Mouse (Mus musculus) heart, embryonic 14.5 days (tissue): Measurements from ENCODE around the gene Irak1bp1. TPM values are rescaled to one million over a fixed set of nuclear protein-coding genes. Genes with fewer than 3 reads are reported as not detected.

Experiments
- ATAC-seq: fragments of 200-750 bp; cut with Nextera tagmentation; 2 replicates; pipeline ENCODE4 v1.8.0; 2017; ENCODE audit warnings: low read depth, moderate TSS enrichment; ENCODE audit not compliant: insufficient number of reproducible peaks, insufficient read depth, low FRiP score
- H3K27ac ChIP-seq, 2 experiments: fragments of 200-500 bp in 1 of 2; fragments of 300-500 bp in 1 of 2; sonication (generic) in 1 of 2; replicated peaks in 1 of 2; 2 replicates each; pipeline ENCODE4 v1.5.1; 2012 to 2014; ENCODE audit warnings: low read depth in 2 of 2, low read length in 2 of 2, control low read depth in 1 of 2, mild to moderate bottlenecking in 1 of 2, mixed read lengths in 1 of 2; ENCODE audit not compliant: control insufficient read depth in 1 of 2, insufficient read depth in 1 of 2
- H3K27me3 ChIP-seq: fragments of 300-500 bp; sonication (generic); 2 replicates; pipeline ENCODE4 v1.6.1; 2014; ENCODE audit warnings: mild to moderate bottlenecking, low read length, control low read depth; ENCODE audit not compliant: control insufficient read depth, insufficient read depth
- H3K36me3 ChIP-seq: fragments of 300-500 bp; sonication (generic); 2 replicates; pipeline ENCODE4 v1.6.1; 2014; ENCODE audit warnings: mild to moderate bottlenecking, control low read depth, low read length, mixed read lengths; ENCODE audit not compliant: control insufficient read depth, insufficient read depth
- H3K4me1 ChIP-seq, 2 experiments: fragments of 200-500 bp in 1 of 2; fragments of 300-500 bp in 1 of 2; sonication (generic) in 1 of 2; 2 replicates each; pipeline ENCODE4 v1.6.1; 2012 to 2014; ENCODE audit warnings: low read length in 2 of 2, control low read depth in 1 of 2, mixed read lengths in 1 of 2; ENCODE audit not compliant: control insufficient read depth in 2 of 2, insufficient read depth in 2 of 2
- H3K4me2 ChIP-seq: fragments of 300-500 bp; sonication (generic); 2 replicates; pipeline ENCODE4 v1.6.1; 2014; ENCODE audit warnings: mild to moderate bottlenecking, low read length
- H3K4me3 ChIP-seq, 2 experiments: fragments of 200-500 bp in 1 of 2; fragments of 300-500 bp in 1 of 2; sonication (generic) in 1 of 2; 2 replicates each; pipeline ENCODE4 v1.5.1; 2012 to 2014; ENCODE audit warnings: low read length in 2 of 2, mild to moderate bottlenecking in 2 of 2, control low read depth in 1 of 2, low read depth in 1 of 2, moderate library complexity in 1 of 2; ENCODE audit not compliant: control insufficient read depth in 1 of 2, insufficient read depth in 1 of 2
- H3K9ac ChIP-seq: fragments of 300-500 bp; sonication (generic); 2 replicates; pipeline ENCODE4 v1.6.1; 2014; ENCODE audit warnings: mild to moderate bottlenecking, low read length
- H3K9me3 ChIP-seq: fragments of 300-500 bp; sonication (generic); 2 replicates; pipeline ENCODE4 v1.6.1; 2016; ENCODE audit warnings: low read length, control low read depth; ENCODE audit not compliant: control insufficient read depth
- WGBS: fragments of 180-500 bp; shearing (Covaris S2); extraction: QIAGEN DNeasy Blood & Tissue Kit; methylation state at CpG from one replicate; pipeline ENCODE4 v1.1.7; 2014; 5-methylcytosine and 5-hydroxymethylcytosine counted together
- polyA plus RNA-seq: library from polyadenylated mRNA; unstranded; fragments of >200 nt; fragmentation: Nextera tagmentation; extraction: Ambion mirVana; gene quantifications from 2 replicates; pipeline ENCODE4 v1.2.1, GENCODE M21; 2014

Irak1bp1 gene
- polyA plus RNA-seq, 1 experiment from 2014 or later, result 14.2 TPM

- Histone ChIP-seq H3K4me1 (no peaks in the 10 kb centered on the region), H3K9me3 (no peaks in the 10 kb centered on the region), H3K36me3 (no peaks in the 10 kb centered on the region), H3K9ac (no peak overlapping the region), H3K4me3 (no peak overlapping the region), H3K4me2 (no peak overlapping the region), H3K27ac (no peak overlapping the region), H3K27me3 (no peaks in the 10 kb centered on the region)
- ATAC-seq, result no peak
Measured at GRCm38 (mm10) chr9:82815257-82815785, 14.0 kb upstream of the Irak1bp1 start.

DNA sequence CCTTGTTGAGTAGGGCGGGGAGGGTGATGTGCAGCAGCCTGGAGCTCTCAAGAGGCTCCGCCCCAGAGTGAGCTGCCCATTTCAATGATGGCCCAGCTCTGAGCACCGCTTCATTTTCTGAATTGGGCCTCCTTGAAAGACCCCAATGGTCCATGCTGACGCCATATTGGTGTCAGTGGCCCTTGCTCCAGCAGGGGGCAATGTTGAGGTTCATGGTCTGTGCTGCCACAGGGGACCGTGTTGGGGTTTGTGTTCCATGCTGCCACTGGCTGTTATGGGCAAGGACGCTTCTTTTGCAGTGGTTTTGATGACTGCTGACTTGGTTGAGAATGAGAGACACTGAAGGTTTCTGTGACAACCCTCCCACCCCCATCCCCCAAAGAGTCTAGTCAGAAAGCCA lies 2.9 kb upstream of the Irak1bp1 start:
- Histone ChIP-seq H3K4me3 (no peak overlapping the region), H3K27me3 (no peaks in the 10 kb centered on the region)
- WGBS, result 91% methylated on average over 6 of the region's 6 CpGs

DNA sequence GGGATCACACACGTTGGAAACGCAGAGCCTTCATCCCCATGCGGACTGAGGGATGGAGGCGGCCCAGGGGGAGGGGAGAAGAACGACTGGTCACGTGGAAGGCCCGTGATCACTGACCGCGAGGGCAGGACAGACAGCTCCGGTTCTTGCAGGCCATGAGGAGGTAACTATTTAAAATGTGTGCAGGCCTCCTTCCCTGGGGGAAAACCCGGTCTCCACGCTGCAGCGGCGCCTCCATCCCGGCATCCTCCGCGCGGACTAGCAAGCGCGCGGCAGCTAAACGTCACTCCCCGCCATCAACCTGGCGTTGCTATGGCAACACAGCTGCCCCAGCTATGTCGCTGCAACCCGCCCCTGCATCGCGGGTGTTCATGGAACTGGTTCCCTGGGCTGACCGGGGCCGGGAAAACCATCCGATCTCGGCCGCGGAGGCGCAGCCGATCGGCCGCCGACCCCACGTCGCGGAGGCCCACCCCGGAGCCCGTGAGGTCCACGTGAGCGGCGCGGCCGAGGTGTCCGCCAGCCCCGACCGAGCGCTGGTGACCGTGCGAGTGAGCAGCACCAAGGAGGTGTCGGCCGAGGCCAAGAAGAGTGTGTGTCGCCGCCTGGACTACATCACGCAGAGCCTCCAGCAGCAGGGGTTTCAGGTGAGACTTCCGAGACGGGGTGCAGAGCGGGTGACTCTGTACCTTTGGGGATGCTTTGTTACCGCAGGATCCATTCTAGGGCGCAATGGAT lies 522 bp downstream of the Irak1bp1 start:
- Histone ChIP-seq H3K36me3 (no peaks in the 10 kb centered on the region), H3K27me3 (no peaks in the 10 kb centered on the region), H3K9ac (peak overlapping the region; percentile 82), H3K27ac (peak overlapping the region; percentile 76 to 77), H3K4me3 (peak overlapping the region; percentile 64 to 80), H3K4me1 (peaks cover 0 to 8% of the 10 kb centered on the region in 2 experiments), H3K9me3 (no peaks in the 10 kb centered on the region), H3K4me2 (peak overlapping the region; percentile 71)
- WGBS, result 1% methylated on average over 65 of the region's 65 CpGs
- peak; percentile 82 for ATAC-seq

More for the DNA sequence above, 2.9 kb upstream of the Irak1bp1 start:
- Histone ChIP-seq H3K27ac (no peak overlapping the region), H3K4me2 (no peak overlapping the region), H3K4me1 (peaks cover 0 to 5% of the 10 kb centered on the region in 2 experiments), H3K36me3 (no peaks in the 10 kb centered on the region), H3K9ac (no peak overlapping the region), H3K9me3 (no peaks in the 10 kb centered on the region)
- ATAC-seq, result no peak; the same call in 1 of the 2 replicates

- Histone ChIP-seq H3K4me2 (no peak overlapping the region), H3K27ac (no peak overlapping the region), H3K27me3 (no peaks in the 10 kb centered on the region), H3K36me3 (no peaks in the 10 kb centered on the region), H3K4me3 (no peak overlapping the region), H3K4me1 (peaks cover 0 to 8% of the 10 kb centered on the region in 2 experiments), H3K9ac (no peak overlapping the region), H3K9me3 (no peaks in the 10 kb centered on the region)
- no peak for ATAC-seq
- WGBS, result 44% methylated on average over 4 of the region's 4 CpGs
Measured at GRCm38 (mm10) chr9:82831891-82832290, 2.6 kb downstream of the Irak1bp1 start.

DNA sequence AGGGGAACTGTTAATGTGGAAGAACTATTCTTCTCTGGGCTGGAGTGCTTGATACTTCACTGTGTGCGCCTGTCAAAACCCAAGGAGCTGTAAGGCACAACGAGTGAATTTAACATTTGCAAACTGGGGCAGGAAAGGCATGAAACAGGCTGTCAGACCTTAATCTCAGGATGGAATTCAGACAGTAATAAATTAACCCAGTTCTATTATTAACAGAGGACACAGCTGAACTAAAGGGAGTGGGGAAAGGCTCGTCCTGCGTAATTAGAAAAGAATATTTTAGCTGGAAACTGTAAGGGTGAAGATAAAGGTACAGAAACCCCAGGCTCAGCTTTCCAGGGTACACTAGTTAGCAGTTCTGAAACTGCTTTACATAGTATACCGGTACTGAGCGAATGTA lies 6.6 kb downstream of the Irak1bp1 start:
- ATAC-seq, result no peak
- peaks cover 9% of the 10 kb centered on the region; the same call in 1 of the 2 replicates for H3K36me3 ChIP-seq
- H3K9ac ChIP-seq, result no peak overlapping the region
- no peaks in the 10 kb centered on the region for H3K9me3 ChIP-seq
- H3K4me1 ChIP-seq, result 0 out of 4 replicates have a peak, but pooled peaks cover 0 to 3% of the 10 kb centered on the region in 2 experiments
- no peak overlapping the region for H3K27ac ChIP-seq
- no peak overlapping the region for H3K4me2 ChIP-seq
- no peaks in the 10 kb centered on the region for H3K27me3 ChIP-seq
- 75% methylated on average over 6 of the region's 6 CpGs for WGBS
- no peak overlapping the region for H3K4me3 ChIP-seq

- Histone ChIP-seq H3K27ac (no peak overlapping the region), H3K9ac (no peak overlapping the region), H3K4me3 (no peak overlapping the region), H3K4me2 (no peak overlapping the region), H3K36me3 (peaks cover 12% of the 10 kb centered on the region), H3K9me3 (no peaks in the 10 kb centered on the region), H3K27me3 (no peaks in the 10 kb centered on the region), H3K4me1 (no peaks in the 10 kb centered on the region)
- WGBS, result 88% methylated on average over 4 of the region's 4 CpGs
- ATAC-seq, result no peak
Measured at GRCm38 (mm10) chr9:82842671-82843070, 13.3 kb downstream of the Irak1bp1 start.

DNA sequence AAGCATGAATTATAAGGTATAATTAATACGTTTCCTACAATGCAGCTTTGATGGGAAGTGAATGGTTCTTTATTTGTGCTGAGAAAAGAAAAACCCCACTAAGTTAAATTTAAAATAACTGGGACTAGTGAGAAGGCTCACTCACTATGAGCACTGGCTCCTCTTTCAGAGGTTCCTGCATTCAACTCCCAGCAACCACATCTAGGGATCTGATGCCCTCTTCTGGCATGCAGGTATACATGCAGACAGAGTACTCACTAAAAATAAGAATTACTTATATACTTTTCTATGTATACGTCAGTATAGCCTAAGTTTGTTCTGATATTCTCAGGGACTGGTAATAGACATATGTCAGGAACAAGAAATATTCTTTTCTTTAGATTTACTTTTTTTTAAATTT lies 24.7 kb downstream of the Irak1bp1 start:
- peaks cover 0 to 7% of the 10 kb centered on the region in 2 experiments for H3K4me1 ChIP-seq
- no peak overlapping the region for H3K4me2 ChIP-seq
- H3K9me3 ChIP-seq, result no peaks in the 10 kb centered on the region
- H3K9ac ChIP-seq, result no peak overlapping the region
- no peak for ATAC-seq
- H3K36me3 ChIP-seq, result no peaks in the 10 kb centered on the region
- no peak overlapping the region for H3K4me3 ChIP-seq
- WGBS, result 64% methylated on average over 2 of the region's 2 CpGs
- no peak overlapping the region for H3K27ac ChIP-seq
- H3K27me3 ChIP-seq, result no peaks in the 10 kb centered on the region
